Mouse (Mus musculus) lung, postnatal 14 days (tissue): ENCODE results near the gene Dapp1.
"Not testable (repeated sequence)": the region's sequence is repeated elsewhere in the genome, so short reads cannot be mapped to it uniquely, and the experiment has no call there.

Experiments
- DNase-seq: peaks from one replicate; pipeline ENCODE4 v3.0.0; 2021

Dapp1 gene

DNA sequence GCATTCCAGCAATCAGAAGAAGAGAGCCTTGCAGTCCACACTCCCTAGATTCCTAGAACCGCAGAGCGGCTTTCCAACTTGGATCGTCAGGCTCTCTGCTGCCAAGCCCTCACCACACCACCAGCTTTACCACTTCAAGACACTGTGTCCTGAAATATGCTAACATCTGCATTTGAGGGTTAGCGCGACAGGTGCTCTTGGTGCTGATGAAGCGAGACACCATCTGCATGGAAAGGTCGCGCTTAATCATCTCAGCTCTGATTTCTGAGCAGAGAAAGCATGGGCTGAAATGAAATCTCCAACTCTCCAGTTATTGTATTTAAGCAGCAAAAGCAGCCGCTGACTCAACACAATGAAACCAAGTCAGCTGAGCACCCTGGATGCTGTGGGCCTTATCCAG lies 8.1 kb upstream of the Dapp1 start:
- no peak for DNase-seq

DNA sequence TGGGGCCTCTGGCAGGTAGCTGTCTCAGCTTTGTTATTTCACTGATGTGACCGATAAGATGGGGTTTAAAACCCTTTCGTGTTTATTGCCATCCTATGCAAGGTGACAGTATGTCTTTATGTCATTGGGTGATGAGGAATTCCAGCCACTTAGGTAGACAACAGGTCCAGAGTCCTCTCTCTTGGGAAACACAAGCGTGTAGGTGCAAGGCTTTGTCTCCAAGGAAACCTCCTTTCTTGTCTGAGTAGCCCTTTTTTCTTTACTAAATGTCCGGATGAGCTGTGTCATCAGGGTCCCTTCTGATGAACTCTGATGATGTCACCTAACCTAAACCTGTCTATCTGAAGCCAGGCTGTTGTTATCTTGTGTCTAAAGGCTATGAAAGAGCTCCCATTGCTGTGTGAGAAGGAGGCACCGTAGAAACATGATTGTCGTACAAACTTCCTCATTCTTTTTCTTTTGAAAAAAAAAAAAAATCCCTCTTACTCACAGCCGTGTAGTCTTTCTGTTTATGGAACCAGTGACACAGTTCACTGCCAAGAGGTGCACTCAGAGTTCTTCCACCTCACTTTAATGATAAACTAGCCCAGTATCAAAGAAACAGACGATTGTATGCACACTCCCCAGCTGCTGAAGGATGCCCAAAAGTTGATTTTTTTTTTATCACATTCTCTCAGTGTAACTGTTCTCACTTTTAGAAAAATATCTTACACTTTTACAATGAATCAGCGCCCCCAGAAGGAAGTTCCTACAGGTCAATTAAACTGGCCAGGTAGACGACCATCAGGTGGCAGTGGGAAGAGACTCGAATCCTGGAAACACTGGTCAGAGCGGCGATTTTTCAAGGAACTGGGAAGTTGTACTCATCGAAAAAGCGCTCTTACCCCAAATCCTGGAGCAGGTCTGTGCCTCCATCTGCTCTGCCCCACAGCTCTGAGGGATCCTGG lies 637 bp downstream of the Dapp1 start:
- no peak for DNase-seq

DNA sequence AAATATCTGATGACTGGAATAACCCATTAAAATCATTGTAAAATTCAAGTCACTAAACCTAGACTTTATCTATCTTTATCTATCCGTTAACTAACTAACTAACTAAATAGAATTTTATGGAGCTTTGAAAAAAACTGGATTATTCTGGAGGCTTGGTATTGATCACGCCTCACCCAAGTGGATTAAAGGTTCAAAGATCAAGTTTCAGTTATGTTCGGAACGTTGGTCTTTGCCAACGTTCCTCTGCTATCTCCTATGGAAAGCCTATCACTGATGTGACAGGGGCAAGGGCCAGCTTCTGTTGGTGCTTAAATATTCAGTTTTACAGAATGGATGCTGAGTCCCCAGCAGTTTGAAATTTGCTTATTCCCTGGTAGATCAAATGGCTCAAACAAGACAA lies 3.1 kb downstream of the Dapp1 start:
- DNase-seq, result no peak

DNA sequence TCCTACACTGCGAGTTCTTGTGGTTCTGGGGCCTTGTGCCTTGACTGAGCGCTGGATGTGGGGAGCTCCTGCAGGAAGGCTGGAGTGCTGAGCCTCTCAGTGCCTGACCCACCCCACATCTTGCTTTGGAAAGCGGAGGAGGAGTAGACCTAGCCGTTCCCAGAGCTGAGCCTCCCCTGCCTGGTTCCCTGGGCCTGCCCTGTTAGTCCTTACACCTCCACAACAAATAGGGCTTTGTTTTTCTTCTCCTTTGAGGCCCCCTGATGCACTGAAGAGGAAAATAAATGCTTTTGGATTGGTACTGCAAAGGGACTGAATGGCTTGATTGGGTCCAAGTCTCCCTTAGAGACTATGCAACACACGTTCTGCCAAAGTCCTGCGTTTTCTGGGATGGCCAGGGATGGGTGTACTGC lies 3.7 kb downstream of the Dapp1 start:
- DNase-seq, result no peak

DNA sequence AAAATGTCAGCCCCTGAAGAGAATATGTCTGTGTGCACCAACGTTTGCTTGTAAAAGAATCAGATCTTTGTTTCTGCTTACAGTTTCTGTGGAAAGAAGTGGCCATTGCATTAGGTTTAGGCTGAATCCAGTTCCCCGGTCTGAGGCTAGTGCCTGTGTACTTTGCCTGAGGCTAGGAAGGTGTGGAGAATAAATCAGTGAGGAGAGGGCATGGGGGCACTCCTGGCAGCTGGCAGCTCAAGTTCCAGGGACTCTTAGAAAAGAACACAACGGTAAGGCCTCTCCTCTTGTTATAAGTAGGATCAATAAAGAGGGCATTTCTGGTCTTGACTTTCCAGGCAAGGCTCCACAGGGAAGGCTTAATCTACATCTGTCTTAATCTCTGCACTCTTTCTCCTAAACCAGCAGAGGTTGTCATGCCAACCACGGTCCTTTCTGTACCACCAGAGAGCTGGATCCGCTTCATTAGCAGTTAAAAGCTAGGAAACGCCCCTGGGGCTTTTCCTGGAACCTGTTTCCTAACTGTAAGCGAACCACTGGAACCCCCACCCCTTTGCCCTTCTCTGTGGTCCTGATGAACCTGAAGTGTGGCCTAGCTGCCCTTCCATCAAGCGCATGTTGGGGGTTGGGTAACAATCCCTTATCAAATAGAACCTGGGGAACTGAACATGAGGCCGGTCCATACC lies 4.3 kb downstream of the Dapp1 start:
- no peak for DNase-seq

DNA sequence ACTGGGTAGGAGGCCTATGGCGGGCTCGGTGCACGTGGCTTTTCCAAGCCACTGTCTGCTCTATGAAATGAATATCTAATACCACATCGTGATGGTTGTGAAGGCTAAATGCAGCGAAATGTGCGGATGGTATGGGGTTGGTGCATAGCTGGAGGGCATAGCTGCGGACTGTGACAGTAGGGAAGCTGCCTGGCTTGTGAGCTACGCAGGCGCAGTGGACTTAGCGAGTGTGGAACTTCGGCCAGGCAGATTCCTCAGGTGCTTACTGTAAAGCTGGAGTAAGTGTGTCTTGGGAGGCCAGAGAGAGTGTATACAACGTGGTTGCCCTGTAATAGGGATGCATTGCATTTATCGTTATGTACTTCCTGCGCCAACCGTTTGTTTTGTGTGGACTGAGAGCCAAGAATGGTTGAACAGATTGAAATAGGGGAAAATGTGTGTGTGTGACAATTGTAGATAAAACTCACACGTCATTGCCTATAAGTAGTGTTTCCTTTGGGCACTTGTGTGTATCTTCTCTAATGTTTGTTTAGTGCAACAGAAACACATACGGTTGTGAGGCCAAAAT lies 5.4 kb downstream of the Dapp1 start:
- no peak for DNase-seq

DNA sequence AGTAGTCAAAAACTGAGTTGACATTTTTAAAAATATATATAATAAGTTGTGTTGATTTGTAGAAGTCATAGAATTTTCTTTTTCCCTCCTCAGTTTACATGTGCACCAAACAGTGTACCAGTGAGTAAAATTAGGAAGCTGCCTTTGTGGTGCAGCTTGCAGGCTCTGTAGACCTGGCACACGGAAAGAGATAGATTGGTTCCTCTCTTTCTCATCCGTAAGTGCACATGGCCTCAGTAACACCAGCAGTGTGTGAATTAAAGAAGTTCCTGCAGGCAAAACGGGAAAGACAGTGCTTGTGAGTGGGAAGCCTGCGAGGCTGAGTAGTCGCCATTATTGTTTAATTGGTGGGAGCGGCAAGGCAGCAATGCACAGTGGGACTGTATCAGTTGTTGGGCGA lies 5.9 kb downstream of the Dapp1 start:
- DNase-seq, result no peak

DNA sequence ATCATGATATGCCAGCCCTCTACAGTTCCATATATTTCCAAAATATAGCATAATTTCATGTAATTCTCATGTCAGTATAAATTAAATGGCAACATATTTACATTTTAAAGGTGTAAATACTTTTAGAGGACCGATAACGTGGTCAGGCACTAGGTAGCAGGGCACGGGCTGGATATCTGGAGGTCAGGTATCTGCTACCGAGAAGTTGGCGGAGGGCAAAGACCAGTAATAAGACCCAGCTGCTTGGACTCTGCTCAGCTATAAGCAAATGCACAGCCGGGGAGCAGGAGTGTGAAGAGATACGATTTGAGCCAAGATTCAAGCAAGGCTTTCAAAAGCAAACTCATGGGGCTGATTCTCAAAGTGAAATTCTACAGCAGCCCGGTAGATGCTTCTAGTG lies 7.0 kb downstream of the Dapp1 start:
- no peak for DNase-seq

DNA sequence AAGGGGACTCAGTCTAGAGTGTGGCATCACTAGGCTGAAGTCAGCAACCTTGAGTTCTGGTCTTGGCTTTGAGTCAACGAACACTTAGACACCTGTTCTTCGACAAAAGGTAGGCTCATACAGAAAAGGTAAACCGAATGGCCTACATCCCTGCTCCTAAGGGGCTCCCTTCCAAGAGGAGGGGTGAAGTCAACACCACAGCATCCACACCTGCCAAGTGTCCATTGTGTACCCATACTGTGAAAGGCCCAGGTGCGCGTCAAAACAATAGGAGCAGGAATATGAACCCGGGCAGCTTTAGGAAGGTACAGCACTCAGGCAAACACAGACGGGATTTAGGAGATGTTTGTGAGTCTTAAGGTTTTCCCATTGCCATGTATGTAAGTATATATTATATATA lies 8.4 kb downstream of the Dapp1 start:
- no peak for DNase-seq

DNA sequence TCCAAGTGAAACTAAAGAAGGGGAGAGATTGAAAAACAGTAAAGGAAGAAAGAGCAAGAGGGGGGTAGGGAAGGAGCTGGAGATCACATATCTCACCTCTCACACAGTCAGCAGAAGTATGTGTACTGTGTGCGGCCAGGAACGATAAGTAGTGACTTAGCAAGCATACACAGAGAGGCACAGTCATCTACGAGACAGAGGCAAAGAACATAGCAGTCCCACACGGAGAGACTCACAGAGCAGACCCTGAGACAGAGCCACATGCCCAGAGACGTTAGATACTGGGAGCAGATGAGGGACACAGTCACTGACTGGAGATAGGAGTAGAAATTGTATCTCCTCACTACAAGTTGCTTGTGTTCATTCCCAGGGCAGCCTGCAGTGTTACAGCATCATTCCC lies 9.1 kb downstream of the Dapp1 start:
- DNase-seq, result no peak

DNA sequence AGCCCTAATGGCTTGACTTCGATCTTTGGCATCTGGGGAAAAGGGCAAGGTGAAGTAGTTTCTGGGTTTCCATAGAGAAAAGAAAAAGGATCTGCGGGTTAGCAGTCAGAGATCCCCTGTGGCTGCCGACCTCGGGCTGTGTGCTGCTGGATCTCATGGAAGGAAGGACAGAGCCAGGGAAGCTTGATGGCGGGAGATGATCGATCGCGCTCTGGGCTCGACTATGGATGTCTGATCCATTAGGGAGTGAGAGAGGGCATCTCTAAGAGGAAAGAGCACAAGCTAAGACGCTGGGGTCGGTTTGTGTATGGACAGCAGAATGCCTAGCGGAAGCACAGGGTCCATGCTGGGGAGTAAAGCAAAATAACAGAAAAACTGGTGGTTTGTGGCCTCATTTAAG lies 11.4 kb downstream of the Dapp1 start:
- DNase-seq, result peak; percentile 28

DNA sequence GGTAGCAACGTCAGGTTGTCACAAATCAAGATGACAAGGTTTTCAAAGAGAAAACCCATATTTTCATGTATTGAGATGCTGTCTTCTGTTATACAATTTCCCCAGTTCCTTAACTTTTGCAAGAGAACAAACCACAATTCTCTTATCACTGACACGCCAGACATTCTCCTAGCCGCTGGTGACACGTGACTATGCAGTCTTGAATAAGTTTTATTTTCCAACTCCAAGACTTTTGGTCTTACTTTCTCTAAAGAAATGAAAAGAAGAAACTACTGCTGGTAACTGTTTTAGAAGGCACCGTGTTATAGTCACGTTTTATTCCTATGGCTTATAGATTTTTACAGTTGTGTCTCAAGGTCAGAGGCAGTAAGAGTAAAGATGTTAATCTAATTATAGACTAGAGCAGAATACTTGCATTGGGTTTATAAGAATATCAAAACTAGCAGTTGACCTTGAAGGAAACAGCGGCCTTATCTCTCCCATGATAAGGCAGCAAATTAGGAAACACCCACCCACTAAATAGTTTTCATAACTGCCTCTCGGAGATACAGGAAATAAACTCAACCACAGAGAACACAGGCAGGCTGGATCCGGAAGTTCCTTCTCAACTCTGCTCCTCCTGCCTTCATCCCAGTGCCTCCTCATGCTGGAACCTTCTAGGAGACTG lies 12.4 kb downstream of the Dapp1 start:
- DNase-seq, result peak; percentile 15

DNA sequence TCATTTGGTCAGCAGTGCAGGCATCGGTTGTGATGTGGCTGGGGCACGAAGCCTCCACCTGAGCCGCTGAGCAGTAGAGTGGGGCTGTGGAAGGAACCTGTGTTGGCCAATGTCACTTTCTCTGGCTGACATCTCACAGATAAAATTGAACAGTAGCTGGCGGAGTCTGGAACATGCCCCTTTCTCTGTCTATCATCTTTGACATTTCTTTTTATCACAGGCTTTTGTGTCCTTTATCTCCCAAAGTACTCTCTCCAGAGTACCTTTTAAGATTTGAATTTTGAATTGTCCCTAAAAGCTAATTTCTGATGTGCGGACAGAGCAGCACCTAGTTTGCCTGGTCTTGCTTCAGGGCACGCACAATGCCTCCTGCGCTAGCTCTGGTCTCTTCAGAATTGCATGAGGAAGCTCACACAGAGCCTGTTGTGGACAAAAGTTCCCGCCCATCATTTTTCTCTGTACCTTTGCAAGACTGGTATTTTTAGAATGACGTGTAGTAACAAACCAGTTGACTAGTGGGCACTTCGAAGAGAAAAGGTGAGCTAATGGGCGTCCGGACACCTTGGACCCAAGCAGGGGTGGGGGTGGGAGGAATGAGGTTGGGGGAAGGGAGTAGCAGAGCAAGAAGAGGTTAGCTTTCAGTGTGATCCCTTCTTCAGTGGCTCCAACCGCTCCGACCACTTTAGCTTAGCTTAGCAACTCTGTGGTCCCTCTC lies 13.1 kb downstream of the Dapp1 start:
- DNase-seq, result no peak

DNA sequence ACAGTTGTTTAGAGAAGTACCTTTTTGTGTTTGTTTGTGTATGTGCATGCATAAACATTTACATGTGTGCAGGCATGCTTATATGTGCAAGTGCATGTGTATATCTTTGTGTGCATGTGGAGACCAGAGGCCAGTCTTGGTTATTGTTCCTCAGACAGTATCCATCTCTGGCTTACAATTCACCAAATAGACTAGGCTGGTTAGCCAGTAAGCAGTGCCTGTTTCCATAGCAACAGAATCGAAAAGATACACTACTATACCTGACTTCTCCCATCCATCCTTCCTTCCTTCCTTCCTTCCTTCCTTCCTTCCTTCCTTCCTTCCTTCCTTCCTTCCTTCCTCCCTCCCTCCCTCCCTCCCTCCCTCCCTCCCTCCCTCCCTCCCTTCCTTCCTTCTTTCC lies 17.3 kb downstream of the Dapp1 start:
- not testable (repeated sequence) for DNase-seq

DNA sequence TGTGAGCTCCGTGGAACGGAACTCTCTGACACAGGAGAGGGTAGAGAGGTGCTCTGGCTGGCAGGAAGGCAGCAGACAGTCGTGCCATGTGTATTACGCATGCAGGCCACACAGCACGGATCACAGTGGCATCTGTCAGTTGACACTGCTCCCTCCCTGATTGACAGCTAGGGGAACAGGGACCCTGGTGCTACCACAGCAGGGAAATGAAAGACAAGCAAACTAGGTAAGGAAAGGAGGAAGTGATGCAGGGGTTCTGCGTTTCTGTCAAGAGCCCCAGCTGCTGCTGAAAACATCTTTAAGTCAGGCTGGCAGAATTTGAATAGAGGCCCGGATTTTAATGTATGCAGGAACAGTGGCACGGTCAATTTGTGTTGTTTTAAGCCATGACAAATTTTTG lies 17.8 kb downstream of the Dapp1 start:
- no peak for DNase-seq

DNA sequence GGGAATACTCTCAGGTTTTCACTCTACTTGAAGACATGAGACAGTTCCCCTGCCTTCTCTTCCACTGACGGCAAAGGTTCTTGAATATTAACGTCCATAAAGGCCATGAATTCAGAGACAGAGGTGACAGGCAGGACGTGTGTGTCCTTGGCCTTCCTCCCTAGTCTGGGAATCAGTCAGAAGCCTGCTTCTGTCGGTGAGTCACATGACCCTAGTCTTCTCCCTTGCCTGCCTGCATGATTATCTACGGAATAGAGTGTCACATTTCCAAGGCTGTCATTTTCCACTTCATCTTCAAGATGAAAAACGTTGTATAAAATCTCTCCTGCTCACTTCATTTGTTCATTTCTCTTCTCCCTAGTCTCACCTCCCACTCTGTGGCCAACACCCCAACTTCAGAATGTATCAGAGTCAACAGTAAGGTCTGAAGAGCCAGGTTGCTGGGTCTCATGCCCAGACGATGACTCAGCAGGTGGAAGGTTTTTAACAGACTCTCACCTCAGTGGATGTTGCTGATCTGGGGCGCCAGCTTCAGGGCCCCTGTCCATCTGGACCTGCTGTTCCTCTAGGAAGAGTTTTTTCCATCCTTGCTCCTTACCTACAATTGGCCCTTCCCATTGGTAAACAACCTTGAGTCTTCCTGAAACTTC lies 19.5 kb downstream of the Dapp1 start:
- DNase-seq, result no peak

DNA sequence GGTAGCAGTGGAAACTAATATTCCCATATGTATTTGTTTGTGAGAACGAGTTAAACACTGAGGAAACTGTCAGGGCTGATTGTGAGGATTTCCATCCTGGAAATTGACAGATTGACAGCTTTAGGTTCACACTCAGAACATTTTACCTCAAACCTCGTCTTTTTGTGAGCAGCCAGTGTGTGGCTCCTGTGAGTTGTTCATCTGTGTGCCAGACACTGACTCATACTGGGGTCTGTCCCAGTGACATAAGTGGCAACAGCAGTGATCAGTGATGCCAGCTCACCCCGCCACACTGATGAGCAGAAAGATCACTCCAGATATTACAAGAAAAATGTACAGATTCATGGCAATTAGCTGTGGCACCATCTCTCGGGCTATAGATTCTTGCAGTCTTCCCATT lies 21.9 kb downstream of the Dapp1 start:
- DNase-seq, result no peak

DNA sequence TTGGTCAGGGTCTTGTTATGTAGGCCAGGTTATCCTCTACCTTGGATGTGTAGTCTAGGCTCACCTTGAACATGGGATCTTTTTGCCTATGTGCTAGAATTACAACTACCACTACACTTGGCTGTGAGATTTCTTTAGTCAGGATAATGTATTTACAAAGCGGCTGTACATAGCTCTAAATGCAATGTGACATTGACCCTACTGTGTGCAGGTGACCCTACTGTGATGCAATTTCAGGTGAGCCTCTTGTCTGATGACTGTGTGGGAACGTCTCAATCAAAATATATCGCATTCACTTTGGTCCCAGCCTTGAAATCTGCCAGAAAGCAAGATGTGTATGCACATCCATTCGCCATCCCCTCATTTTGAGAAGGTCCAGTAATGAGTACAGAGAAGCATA lies 23.0 kb downstream of the Dapp1 start:
- no peak for DNase-seq

DNA sequence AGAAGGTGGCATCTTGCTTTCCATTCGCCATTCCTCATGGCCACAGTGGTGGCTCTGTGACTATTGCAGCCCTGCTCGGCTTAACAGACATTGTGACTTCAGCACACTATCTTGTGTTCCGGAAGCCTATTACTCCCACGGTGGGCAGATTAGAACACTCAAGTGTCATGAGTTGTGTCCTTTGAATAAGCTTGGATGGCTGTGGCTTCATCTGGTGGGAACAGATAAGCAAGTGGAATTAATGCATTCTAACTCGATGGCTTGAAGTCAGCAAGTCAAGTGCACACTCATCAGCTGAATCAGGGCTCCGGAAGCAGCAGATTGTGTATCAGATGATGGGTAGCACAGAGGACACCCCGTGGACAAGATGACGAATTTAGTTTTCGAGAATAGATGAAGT lies 23.5 kb downstream of the Dapp1 start:
- DNase-seq, result no peak

DNA sequence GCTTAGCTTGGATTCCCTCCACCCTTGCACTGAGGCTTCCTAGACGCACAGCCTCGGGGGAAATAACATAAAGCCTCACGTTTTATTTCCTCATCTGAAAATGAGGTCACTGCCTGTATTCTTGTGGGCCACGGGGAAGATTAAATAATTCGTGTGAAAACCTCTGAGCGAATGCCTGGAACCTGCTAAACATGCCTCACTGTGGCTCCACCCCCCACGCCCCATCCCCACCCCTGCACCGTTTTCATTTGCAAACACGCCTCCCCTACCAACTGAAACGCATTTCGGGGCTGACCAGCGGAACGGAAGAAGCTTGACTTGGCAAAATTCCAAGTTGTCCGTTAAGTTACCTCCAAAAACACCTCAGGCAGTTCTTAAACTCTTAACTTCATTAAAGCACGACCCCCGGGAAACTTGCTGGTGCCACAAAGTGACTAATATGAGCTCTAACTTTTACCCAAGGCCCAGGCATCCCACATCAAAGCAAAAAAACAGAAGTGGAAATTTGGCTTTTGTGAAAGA lies 25.7 kb downstream of the Dapp1 start:
- DNase-seq, result no peak

DNA sequence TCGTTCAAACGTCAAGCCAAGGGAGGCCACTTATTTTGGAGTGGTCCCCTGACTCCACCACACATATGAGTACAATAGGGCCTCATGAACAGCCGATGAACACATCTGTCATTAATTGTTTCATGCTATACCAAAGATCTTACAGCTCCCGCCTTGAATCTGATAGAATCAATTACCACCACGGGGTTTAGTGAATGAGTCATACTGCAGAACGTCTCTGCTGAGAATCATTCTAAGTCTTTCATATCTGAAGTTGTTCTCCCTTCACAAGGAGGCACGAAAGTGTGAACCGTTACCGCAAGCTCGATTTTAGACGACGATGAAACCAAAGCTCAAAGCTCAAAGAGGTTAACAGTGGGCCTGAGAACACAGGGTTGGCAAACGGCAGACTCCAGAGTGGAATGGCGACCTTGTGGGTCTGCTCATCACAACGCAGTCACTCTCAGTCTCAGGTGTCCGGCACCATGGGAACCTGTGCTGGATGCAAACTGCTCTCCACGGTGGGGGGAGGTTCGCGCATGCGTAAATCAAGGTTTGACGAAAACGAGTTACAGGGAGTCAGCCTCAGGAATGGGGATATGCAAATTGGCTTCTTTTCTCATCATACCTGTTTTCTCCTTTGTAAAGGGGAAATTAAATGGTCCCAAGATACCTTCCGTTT lies 27.0 kb downstream of the Dapp1 start:
- no peak for DNase-seq
